ENCODE assay signal across 26 mouse cellular contexts in genomic region chr2:25923799-25924198, GRCm38 (mm10). TPM values are rescaled to one million over a fixed set of nuclear protein-coding genes. Genes with fewer than 3 reads are reported as not detected.
DNase-seq lines count a peak whose midpoint lies in the region; ATAC-seq and TF ChIP-seq lines count a peak whose summit lies in the region.
"Had no signal": no experiment of that assay in that cellular context is flagged by ENCODE, and none has a peak within 500 bp of the region (broad histone marks: within the 10 kb centered on the region; RNA-seq: fewer than 3 reads in every experiment).

No protein-coding gene starts in this region.

- 60% methylated on average over 2 of the region's 2 CpGs for WGBS in lung, postnatal 0 days
- WGBS in intestine, embryonic 15.5 days = 72% methylated on average over 2 of the region's 2 CpGs
- 34% methylated on average over 2 of the region's 2 CpGs for WGBS in large intestine, adult 2 months
- 73% methylated on average over 2 of the region's 2 CpGs for WGBS in forebrain, embryonic 11.5 days

- DNase-seq in lung, postnatal 0 days (ENCODE audit: low spot score) = peak; percentile 36
- no peak for DNase-seq in lung, postnatal 25 days (ENCODE audit: low spot score)
- peak; percentile 32 for DNase-seq in large intestine, adult 2 months (ENCODE audit: low read depth, low spot score)
- no peak for DNase-seq in forebrain, embryonic 11.5 days (ENCODE audit: low spot score)
- no peak for DNase-seq in right cerebral cortex, adult 18-20 months
- DNase-seq: B cell, adult 2 months; cerebellum, adult 8-10 months; cerebellum, postnatal 36 days; embryo, embryonic 11 days; forebrain, postnatal 0 days; gastrocnemius, postnatal 10 days; heart, postnatal 14 days; kidney, adult 11 months; kidney, postnatal 25 days; right cerebral cortex, postnatal 14 days; thymus, adult 2 months had no signal

- TF ChIP-seq CTCF in lung, postnatal 0 days (IDR thresholded peaks at IDR 0.05) = peak; percentile 26

- H3K9me3 ChIP-seq in lung, postnatal 0 days (ENCODE audit: low read length) = no peaks in the 10 kb centered on the region
- no peaks in the 10 kb centered on the region for H3K9me3 ChIP-seq in intestine, embryonic 15.5 days
- no peaks in the 10 kb centered on the region for H3K9me3 ChIP-seq in forebrain, embryonic 11.5 days (ENCODE audit: control insufficient read depth, low read length)
- H3K9me3 ChIP-seq: embryonic facial prominence, embryonic 12.5 days; kidney, embryonic 15.5 days; limb, embryonic 13.5 days; lung, embryonic 15.5 days; neural tube, embryonic 13.5 days had no signal

- no peaks in the 10 kb centered on the region for H3K36me3 ChIP-seq in lung, postnatal 0 days (ENCODE audit: insufficient read depth, low read length)
- H3K36me3 ChIP-seq in intestine, embryonic 15.5 days = no peaks in the 10 kb centered on the region
- H3K36me3 ChIP-seq in forebrain, embryonic 11.5 days (ENCODE audit: control insufficient read depth, insufficient read depth, low read length) = no peaks in the 10 kb centered on the region; the same call in 1 of the 2 replicates

- no peaks in the 10 kb centered on the region for H3K4me1 ChIP-seq in lung, postnatal 0 days (ENCODE audit: insufficient read depth, low read depth, low read length)
- peaks cover 8% of the 10 kb centered on the region for H3K4me1 ChIP-seq in intestine, embryonic 15.5 days (replicated peaks)
- no peaks in the 10 kb centered on the region for H3K4me1 ChIP-seq in forebrain, embryonic 11.5 days (replicated peaks; ENCODE audit: control insufficient read depth, insufficient read depth, low read length)
- H3K4me1 ChIP-seq: embryonic facial prominence, embryonic 12.5 days; kidney, embryonic 15.5 days; limb, embryonic 13.5 days; lung, embryonic 15.5 days had no signal

- no peak for TF ChIP-seq EP300 in lung, postnatal 0 days (IDR thresholded peaks at IDR 0.05)

- no peak overlapping the region for H3K4me3 ChIP-seq in lung, postnatal 0 days (ENCODE audit: low read depth, low read length)
- no peak overlapping the region for H3K4me3 ChIP-seq in intestine, embryonic 15.5 days (replicated peaks)
- H3K4me3 ChIP-seq in forebrain, embryonic 11.5 days (ENCODE audit: low read depth, low read length) = no peak overlapping the region
- H3K4me3 ChIP-seq: embryonic facial prominence, embryonic 12.5 days; kidney, embryonic 15.5 days; layer of hippocampus, adult 2 months; limb, embryonic 13.5 days; lung, embryonic 15.5 days; neural tube, embryonic 13.5 days had no signal

- H3K4me2 ChIP-seq in lung, postnatal 0 days (replicated peaks; ENCODE audit: low read depth, low read length) = no peak overlapping the region
- no peak overlapping the region for H3K4me2 ChIP-seq in intestine, embryonic 15.5 days (replicated peaks)
- H3K4me2 ChIP-seq in forebrain, embryonic 11.5 days (ENCODE audit: low read depth, low read length, severe bottlenecking) = no peak overlapping the region
- H3K4me2 ChIP-seq: embryonic facial prominence, embryonic 12.5 days; kidney, embryonic 15.5 days; limb, embryonic 13.5 days; liver, embryonic 11.5 days; lung, embryonic 15.5 days; midbrain, embryonic 11.5 days; neural tube, embryonic 13.5 days had no signal

- H3K27ac ChIP-seq in lung, postnatal 0 days (ENCODE audit: low read length) = no peak overlapping the region
- no peak overlapping the region for H3K27ac ChIP-seq in intestine, embryonic 15.5 days
- no peak overlapping the region for H3K27ac ChIP-seq in forebrain, embryonic 11.5 days (ENCODE audit: low read depth, low read length)
- H3K27ac ChIP-seq: embryonic facial prominence, embryonic 12.5 days; kidney, embryonic 15.5 days; layer of hippocampus, adult 2 months; limb, embryonic 13.5 days; lung, embryonic 15.5 days; neural tube, embryonic 13.5 days had no signal

- ATAC-seq in lung, postnatal 0 days = peak; percentile 62
- ATAC-seq in intestine, embryonic 15.5 days = peak; percentile 51; the same call in 1 of the 2 replicates
- no peak for ATAC-seq in forebrain, embryonic 11.5 days (replicated peaks; ENCODE audit: low FRiP score)
- ATAC-seq: forebrain, postnatal 0 days; hindbrain, embryonic 16.5 days had no signal

- H3K27me3 ChIP-seq in lung, postnatal 0 days (replicated peaks; ENCODE audit: insufficient read depth, low read length) = no peaks in the 10 kb centered on the region
- H3K27me3 ChIP-seq in intestine, embryonic 15.5 days (replicated peaks) = no peaks in the 10 kb centered on the region
- H3K27me3 ChIP-seq in forebrain, embryonic 11.5 days (ENCODE audit: control insufficient read depth, insufficient read depth, low read length) = no peaks in the 10 kb centered on the region
- H3K27me3 ChIP-seq: embryonic facial prominence, embryonic 12.5 days; kidney, embryonic 15.5 days; limb, embryonic 13.5 days; lung, embryonic 15.5 days; neural tube, embryonic 13.5 days had no signal

- no peak overlapping the region for H3K9ac ChIP-seq in lung, postnatal 0 days (replicated peaks; ENCODE audit: low read depth)
- H3K9ac ChIP-seq in intestine, embryonic 15.5 days = no peak overlapping the region
- no peak overlapping the region for H3K9ac ChIP-seq in forebrain, embryonic 11.5 days (ENCODE audit: low read length)
- H3K9ac ChIP-seq: embryonic facial prominence, embryonic 12.5 days; forebrain, postnatal 0 days; kidney, embryonic 15.5 days; limb, embryonic 13.5 days; lung, embryonic 15.5 days; neural tube, embryonic 13.5 days had no signal

RNA-seq across cellular contexts. Expression of gene Camsap1, which starts 59.3 kb away (rescaled TPM):
- polyA plus RNA-seq in lung, postnatal 0 days (2015; fragmentation: Nextera tagmentation; extraction: Ambion mirVana) = 5.2 and 5.4 TPM in 2 replicates
- 11.3 and 15.6 TPM in 2 replicates for polyA plus RNA-seq in intestine, embryonic 15.5 days (2015; fragmentation: Nextera tagmentation; extraction: Ambion mirVana)
- 2.1 and 5.1 TPM in 2 replicates for polyA plus RNA-seq in large intestine, adult 2 months (2012; rRNA removed)
- 55.6 and 58.3 TPM in 2 replicates for polyA plus RNA-seq in forebrain, embryonic 11.5 days (2014; fragmentation: Nextera tagmentation; extraction: Ambion mirVana)

Comparison
In these comparisons a context has a peak if more than half of its experiments do, and no peak if none do; other contexts are left out.
1. DNase-seq: peak in lung, postnatal 0 days (single experiment) and large intestine, adult 2 months (single experiment); none in lung, postnatal 25 days (single experiment), forebrain, embryonic 11.5 days (single experiment) and right cerebral cortex, adult 18-20 months (single experiment).